Mouse (Mus musculus) myocyte (in vitro differentiated cells): ENCODE results near the gene Slc41a3. TPM values are rescaled to one million over a fixed set of nuclear protein-coding genes. Genes with fewer than 3 reads are reported as not detected.

Experiments
- H3K27me3 ChIP-seq: one replicate; pipeline ENCODE4 v1.6.1; 2011; ENCODE audit not compliant: control insufficient read depth, insufficient read depth, insufficient read length
- H3K36me3 ChIP-seq: one replicate; pipeline ENCODE4 v1.6.1; 2011; ENCODE audit not compliant: control insufficient read depth, insufficient read depth
- H3K4me2 ChIP-seq: one replicate; pipeline ENCODE4 v1.6.1; 2011; ENCODE audit warnings: low read depth, control low read depth
- H3K4me3 ChIP-seq: one replicate; pipeline ENCODE4 v1.5.1; 2011; ENCODE audit warnings: mild to moderate bottlenecking, control low read depth, moderate library complexity
- H3K79me2 ChIP-seq: one replicate; pipeline ENCODE4 v1.6.1; 2011; ENCODE audit not compliant: control insufficient read depth, insufficient read depth
- H3ac ChIP-seq: one replicate; pipeline ENCODE4 v1.6.1; 2011; ENCODE audit not compliant: control insufficient read depth, insufficient read length
- CEBPB ChIP-seq: IDR thresholded peaks from 2 replicates; pipeline ENCODE4 v1.6.1; 2011; ENCODE audit warnings: mild to moderate bottlenecking, moderate library complexity; ENCODE audit not compliant: poor library complexity, insufficient read depth, severe bottlenecking
- E2F4 ChIP-seq: IDR thresholded peaks from one replicate; pipeline ENCODE4 v1.6.1; 2011; ENCODE audit warnings: mild to moderate bottlenecking, control low read depth, moderate library complexity; ENCODE audit not compliant: insufficient read depth
- MAX ChIP-seq: IDR thresholded peaks from one replicate; pipeline ENCODE4 v1.6.1; 2011; ENCODE audit warnings: low read depth, mild to moderate bottlenecking, control low read depth
- MYOD1 ChIP-seq, 3 experiments: IDR thresholded peaks; one replicate each; pipeline ENCODE4 v1.6.1; 2011; ENCODE audit warnings: control low read depth in 2 of 3, low read depth in 2 of 3, mild to moderate bottlenecking in 2 of 3, moderate library complexity in 1 of 3; ENCODE audit not compliant: insufficient read length in 2 of 3, control insufficient read depth in 1 of 3
- MYOG ChIP-seq, 3 experiments: IDR thresholded peaks; one replicate each; pipeline ENCODE4 v1.6.1; 2011; ENCODE audit warnings: control low read depth in 2 of 3, low read depth in 2 of 3, mild to moderate bottlenecking in 2 of 3; ENCODE audit not compliant: insufficient read length in 2 of 3, control insufficient read depth in 1 of 3, insufficient read depth in 1 of 3
- POLR2A ChIP-seq: IDR thresholded peaks from one replicate; pipeline ENCODE4 v1.6.1; 2011; ENCODE audit warnings: low read depth, mild to moderate bottlenecking, control low read depth, moderate library complexity; ENCODE audit not compliant: insufficient read length
- POLR2AphosphoS2 ChIP-seq: IDR thresholded peaks from one replicate; pipeline ENCODE4 v1.6.1; 2011; ENCODE audit warnings: low read depth, control low read depth; ENCODE audit not compliant: insufficient read length
- REST ChIP-seq: IDR thresholded peaks from one replicate; pipeline ENCODE4 v1.6.1; 2011; ENCODE audit warnings: mild to moderate bottlenecking, control low read depth, moderate library complexity; ENCODE audit not compliant: insufficient read depth, insufficient read length
- SRF ChIP-seq: IDR thresholded peaks from one replicate; pipeline ENCODE4 v1.6.1; 2011; ENCODE audit warnings: low read depth; ENCODE audit not compliant: control insufficient read depth, insufficient read length
- TCF12 ChIP-seq: IDR thresholded peaks from one replicate; pipeline ENCODE4 v1.6.1; 2011; ENCODE audit warnings: mild to moderate bottlenecking, control low read depth; ENCODE audit not compliant: poor library complexity, insufficient read depth, severe bottlenecking
- TCF3 ChIP-seq: IDR thresholded peaks from one replicate; pipeline ENCODE4 v1.6.1; 2011; ENCODE audit warnings: low read depth, control low read depth; ENCODE audit not compliant: insufficient read length
- USF1 ChIP-seq: IDR thresholded peaks from one replicate; pipeline ENCODE4 v1.6.1; 2011; ENCODE audit warnings: low read depth, mild to moderate bottlenecking, control low read depth, moderate library complexity
- polyA plus RNA-seq: library from polyadenylated mRNA; unstranded; fragments of >200 nt; fragmentation: generic; extraction: Trizol; gene quantifications from one replicate; pipeline ENCODE4 v1.2.1, GENCODE M21; 2012; ENCODE audit warnings: missing spikeins

Slc41a3 gene
- polyA plus RNA-seq, 1 experiment, result 2.5 TPM

GRCm38 (mm10) chr6:90578174-90578573 is 26.4 kb upstream of the Slc41a3 start:
- Histone ChIP-seq H3K79me2 (no peaks in the 10 kb centered on the region), H3K4me2 (no peak overlapping the region), H3K4me3 (no peak overlapping the region), H3ac (no peak overlapping the region), H3K27me3 (peaks cover 8% of the 10 kb centered on the region), H3K36me3 (no peaks in the 10 kb centered on the region)
- TF ChIP-seq SRF (no peak), POLR2A (no peak), POLR2AphosphoS2 (no peak), REST (no peak), TCF3 (no peak), CEBPB (no peak), USF1 (no peak), TCF12 (no peak), MAX (no peak), MYOG (IDR thresholded peaks at IDR 0.05; ENCODE audit: control insufficient read depth in 1 of 3, insufficient read depth in 1 of 3, insufficient read length in 2 of 3, low read depth in 2 of 3) (no peak), E2F4 (no peak), MYOD1 (IDR thresholded peaks at IDR 0.05; ENCODE audit: control insufficient read depth in 1 of 3, insufficient read length in 2 of 3, low read depth in 2 of 3) (no peak)

- H3K27me3 ChIP-seq, result no peaks in the 10 kb centered on the region
- no peaks in the 10 kb centered on the region for H3K79me2 ChIP-seq
- no peaks in the 10 kb centered on the region for H3K36me3 ChIP-seq
- H3K4me3 ChIP-seq, result no peak overlapping the region
- H3ac ChIP-seq, result no peak overlapping the region
- no peak for TF ChIP-seq E2F4
- no peak for TF ChIP-seq POLR2A
- TF ChIP-seq REST, result no peak
- no peak for TF ChIP-seq MYOG (IDR thresholded peaks at IDR 0.05; ENCODE audit: control insufficient read depth in 1 of 3, insufficient read depth in 1 of 3, insufficient read length in 2 of 3, low read depth in 2 of 3)
- TF ChIP-seq TCF3, result no peak
- no peak for TF ChIP-seq MYOD1 (IDR thresholded peaks at IDR 0.05; ENCODE audit: control insufficient read depth in 1 of 3, insufficient read length in 2 of 3, low read depth in 2 of 3)
- no peak for TF ChIP-seq SRF
- TF ChIP-seq TCF12, result no peak
- TF ChIP-seq USF1, result no peak
- no peak overlapping the region for H3K4me2 ChIP-seq
Measured at GRCm38 (mm10) chr6:90582331-90582730, 22.2 kb upstream of the Slc41a3 start.

- H3K79me2 ChIP-seq, result no peaks in the 10 kb centered on the region
- H3K36me3 ChIP-seq, result no peaks in the 10 kb centered on the region
- no peak overlapping the region for H3ac ChIP-seq
- no peaks in the 10 kb centered on the region for H3K27me3 ChIP-seq
- TF ChIP-seq USF1 (no peak), MYOG (IDR thresholded peaks at IDR 0.05; ENCODE audit: control insufficient read depth in 1 of 3, insufficient read depth in 1 of 3, insufficient read length in 2 of 3, low read depth in 2 of 3) (no peak), SRF (no peak), POLR2A (no peak), POLR2AphosphoS2 (no peak), CEBPB (no peak), REST (no peak), TCF3 (no peak), MAX (no peak), E2F4 (no peak), TCF12 (no peak), MYOD1 (IDR thresholded peaks at IDR 0.05; ENCODE audit: control insufficient read depth in 1 of 3, insufficient read length in 2 of 3, low read depth in 2 of 3) (no peak)
- H3K4me2 ChIP-seq, result no peak overlapping the region
- H3K4me3 ChIP-seq, result no peak overlapping the region
Measured at GRCm38 (mm10) chr6:90588113-90588512, 16.4 kb upstream of the Slc41a3 start.

GRCm38 (mm10) chr6:90590707-90591106 is 13.8 kb upstream of the Slc41a3 start:
- no peaks in the 10 kb centered on the region for H3K79me2 ChIP-seq
- no peaks in the 10 kb centered on the region for H3K27me3 ChIP-seq
- H3ac ChIP-seq, result no peak overlapping the region
- H3K4me3 ChIP-seq, result no peak overlapping the region
- TF ChIP-seq REST (no peak), USF1 (no peak), SRF (no peak)
- H3K36me3 ChIP-seq, result no peaks in the 10 kb centered on the region
- H3K4me2 ChIP-seq, result no peak overlapping the region

DNA sequence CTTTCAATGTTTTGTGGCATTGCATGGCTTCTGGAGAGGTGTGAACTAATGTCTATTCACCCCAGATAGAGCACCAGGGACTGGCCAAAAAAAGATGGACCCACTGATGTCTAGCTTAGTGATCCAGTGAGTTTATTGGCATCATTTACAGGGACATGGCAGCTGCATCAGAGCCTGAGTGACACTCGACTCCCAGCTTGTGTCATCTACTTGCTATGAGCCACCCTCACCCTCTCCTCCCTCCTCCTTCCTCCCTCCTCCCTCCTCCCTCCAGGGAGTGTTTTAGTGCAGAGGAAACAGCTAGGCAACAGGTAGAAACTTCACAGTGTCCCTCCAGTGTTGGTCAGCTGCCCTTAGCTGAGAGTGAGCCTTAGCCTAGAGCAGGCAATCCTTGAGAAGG is 9.6 kb upstream of the Slc41a3 start:
- no peak overlapping the region for H3ac ChIP-seq
- TF ChIP-seq MYOD1 (IDR thresholded peaks at IDR 0.05; ENCODE audit: control insufficient read depth in 1 of 3, insufficient read length in 2 of 3, low read depth in 2 of 3) (peak in 2 of 3 experiments; percentile 10 to 46), CEBPB (no peak)
- H3K79me2 ChIP-seq, result no peaks in the 10 kb centered on the region
- H3K4me2 ChIP-seq, result no peak overlapping the region
- H3K36me3 ChIP-seq, result no peaks in the 10 kb centered on the region
- no peak overlapping the region for H3K4me3 ChIP-seq
- peaks cover 19% of the 10 kb centered on the region for H3K27me3 ChIP-seq
